Mouse (Mus musculus): ENCODE measurements around the gene Fank1. TPM values are rescaled to one million over a fixed set of nuclear protein-coding genes. Genes with fewer than 3 reads are reported as not detected.

Fank1 gene
- 1 to 10 TPM; 4.2 to 4.4 TPM for total RNA-seq (2021)
- long read RNA-seq, partial matches to known transcripts: 0 of 6 reads
- long read RNA-seq, other reads (novel, unspliced or antisense): 2 of 6 reads

- peak; percentile 81 to 87 for DNase-seq (ENCODE audit: low spot score in 2 of 2)
These were observed at the start of gene Fank1 for GRCm38 (mm10) chr7:133776626-133776996. TSS of gene Fank1 (plus strand) at chr7:133776861.

- no peak for DNase-seq (ENCODE audit: low spot score in 2 of 2)
These were observed 49.6 kb upstream of the Fank1 start for GRCm38 (mm10) chr7:133727027-133727426.

- DNase-seq (ENCODE audit: low spot score in 2 of 2): no peak
These were observed 47.3 kb upstream of the Fank1 start for GRCm38 (mm10) chr7:133729351-133729750.

- no peak for DNase-seq (ENCODE audit: low spot score in 2 of 2)
These were observed 46.1 kb upstream of the Fank1 start for GRCm38 (mm10) chr7:133730324-133731191.

- DNase-seq (ENCODE audit: low spot score in 2 of 2): peak in 1 of 2 experiments; percentile 29
These were observed 44.6 kb upstream of the Fank1 start for GRCm38 (mm10) chr7:133731971-133732645.

GRCm38 (mm10) chr7:133740558-133740957 is 36.1 kb upstream of the Fank1 start:
- DNase-seq (ENCODE audit: low spot score in 2 of 2): no peak

GRCm38 (mm10) chr7:133742530-133743325 is 33.9 kb upstream of the Fank1 start:
- DNase-seq (ENCODE audit: low spot score in 2 of 2): no peak

GRCm38 (mm10) chr7:133743611-133744010 is 33.0 kb upstream of the Fank1 start:
- no peak for DNase-seq (ENCODE audit: low spot score in 2 of 2)

GRCm38 (mm10) chr7:133744209-133744608 is 32.5 kb upstream of the Fank1 start:
- DNase-seq (ENCODE audit: low spot score in 2 of 2): no peak

- no peak for DNase-seq (ENCODE audit: low spot score in 2 of 2)
These were observed 32.0 kb upstream of the Fank1 start for GRCm38 (mm10) chr7:133744701-133745100.

- DNase-seq (ENCODE audit: low spot score in 2 of 2): no peak
These were observed 29.3 kb upstream of the Fank1 start for GRCm38 (mm10) chr7:133747372-133747771.

- no peak for DNase-seq (ENCODE audit: low spot score in 2 of 2)
These were observed 27.9 kb upstream of the Fank1 start for GRCm38 (mm10) chr7:133748753-133749152.

GRCm38 (mm10) chr7:133750666-133751065 is 26.0 kb upstream of the Fank1 start:
- DNase-seq (ENCODE audit: low spot score in 2 of 2): no peak

GRCm38 (mm10) chr7:133751163-133751562 is 25.5 kb upstream of the Fank1 start:
- no peak for DNase-seq (ENCODE audit: low spot score in 2 of 2)

GRCm38 (mm10) chr7:133757961-133758455 is 18.7 kb upstream of the Fank1 start:
- no peak for DNase-seq (ENCODE audit: low spot score in 2 of 2)

GRCm38 (mm10) chr7:133758716-133759115 is 17.9 kb upstream of the Fank1 start:
- no peak for DNase-seq (ENCODE audit: low spot score in 2 of 2)

GRCm38 (mm10) chr7:133759611-133760353 is 16.9 kb upstream of the Fank1 start:
- peak in 1 of 2 experiments; percentile 54 for DNase-seq (ENCODE audit: low spot score in 2 of 2)

- DNase-seq (ENCODE audit: low spot score in 2 of 2): no peak
These were observed 14.0 kb upstream of the Fank1 start for GRCm38 (mm10) chr7:133762696-133763095.

GRCm38 (mm10) chr7:133764425-133764824 is 12.2 kb upstream of the Fank1 start:
- no peak for DNase-seq (ENCODE audit: low spot score in 2 of 2)

GRCm38 (mm10) chr7:133765240-133765848 is 11.3 kb upstream of the Fank1 start:
- no peak for DNase-seq (ENCODE audit: low spot score in 2 of 2)
